In genomic region chr2:34835669-34836068, GRCm38 (mm10) we compare ENCODE assay signal across 24 mouse cellular contexts. TPM values are rescaled to one million over a fixed set of nuclear protein-coding genes. Genes with fewer than 3 reads are reported as not detected.
"Had no signal": no experiment of that assay in that cellular context is flagged by ENCODE, and none has a peak within 500 bp of the region (broad histone marks: within the 10 kb centered on the region; RNA-seq: fewer than 3 reads in every experiment).

No protein-coding gene starts in this region.

- H3K9me3 ChIP-seq: lung, embryonic 15.5 days; midbrain, embryonic 13.5 days; midbrain, embryonic 15.5 days; neural tube, embryonic 12.5 days; stomach, embryonic 15.5 days had no signal

- DNase-seq: lung, adult 2 months; lung, postnatal 14 days; lung, postnatal 36 days; right cerebral cortex, postnatal 14 days; thymus, adult 2 months; thymus, postnatal 25 days; thymus, postnatal 4 days had no signal

- H3K9ac ChIP-seq: lung, embryonic 15.5 days; midbrain, embryonic 13.5 days; midbrain, embryonic 15.5 days; neural tube, embryonic 12.5 days; stomach, embryonic 15.5 days had no signal

- H3K4me3 ChIP-seq: lung, embryonic 15.5 days; megakaryocyte, embryonic 14.5 days; midbrain, embryonic 13.5 days; midbrain, embryonic 15.5 days; neural tube, embryonic 12.5 days; stomach, embryonic 15.5 days had no signal

- H3K4me1 ChIP-seq: lung, embryonic 15.5 days; megakaryocyte, embryonic 14.5 days; midbrain, embryonic 13.5 days; midbrain, embryonic 15.5 days; neural tube, embryonic 12.5 days; stomach, embryonic 15.5 days had no signal

- H3K36me3 ChIP-seq: lung, embryonic 15.5 days; midbrain, embryonic 13.5 days; midbrain, embryonic 15.5 days; neural tube, embryonic 12.5 days; stomach, embryonic 15.5 days had no signal

- H3K27me3 ChIP-seq: midbrain, embryonic 13.5 days; midbrain, embryonic 15.5 days; neural tube, embryonic 12.5 days; stomach, embryonic 15.5 days had no signal

- H3K27ac ChIP-seq: lung, embryonic 15.5 days; macrophage; midbrain, embryonic 13.5 days; midbrain, embryonic 15.5 days; neural tube, embryonic 12.5 days; stomach, embryonic 15.5 days; stomach, postnatal 0 days had no signal

RNA-seq across cellular contexts. Expression of gene Gm34653, which starts 2.9 kb away (rescaled TPM):
- total RNA-seq: midbrain, postnatal 0 days; monocyte, adult 5-6 weeks; neutrophil, adult 5-6 weeks had no signal
- polyA plus RNA-seq: lung, adult 2 months; lung, embryonic 15.5 days; lung, postnatal 0 days; macrophage; midbrain, embryonic 11.5 days; midbrain, embryonic 15.5 days; neural tube, embryonic 12.5 days; neural tube, embryonic 14.5 days; spleen, adult 2 months; stomach, embryonic 15.5 days; stomach, postnatal 0 days; testis, adult 2 months; thymus, adult 2 months had no signal

RNA-seq across cellular contexts. Expression of gene Cutal, which starts 38.5 kb away (rescaled TPM):
- total RNA-seq: megakaryocyte progenitor cell, adult 5-6 weeks; midbrain, postnatal 0 days; monocyte, adult 5-6 weeks; neutrophil, adult 5-6 weeks had no signal
- polyA plus RNA-seq: macrophage; neural tube, embryonic 12.5 days; neural tube, embryonic 14.5 days; spleen, adult 2 months had no signal
